Mouse (Mus musculus) lung, postnatal 0 days (tissue): ENCODE measurements around the gene Rassf6.

ENCODE experiments used
- CTCF ChIP-seq: IDR thresholded peaks from 2 replicates; pipeline ENCODE4 v1.5.1; 2016; ENCODE audit warnings: antibody characterized with exemption, mild to moderate bottlenecking
- EP300 ChIP-seq: IDR thresholded peaks from 2 replicates; pipeline ENCODE4 v1.6.1; 2016; ENCODE audit warnings: antibody characterized with exemption, mild to moderate bottlenecking, control low read depth

- no peak for TF ChIP-seq EP300
- TF ChIP-seq CTCF = no peak
These were observed 52.4 kb downstream of the Rassf6 start for GRCm38 (mm10) chr5:90588104-90588503.
